Mouse (Mus musculus) lung, adult 18-20 months (tissue): ENCODE results near the gene Pnkp.

Source experiments
- DNase-seq, 2 experiments: peaks; one replicate each; pipeline ENCODE4 v3.0.0; 2022; ENCODE audit warnings: mixed read lengths in 2 of 2

The Pnkp gene

GRCm38 (mm10) chr7:44828706-44829105 is 28.2 kb upstream of the Pnkp start:
- DNase-seq: no peak

GRCm38 (mm10) chr7:44832763-44833162 is 24.2 kb upstream of the Pnkp start:
- DNase-seq: no peak

- peak; percentile 50 to 65 for DNase-seq
These were observed 21.4 kb upstream of the Pnkp start for GRCm38 (mm10) chr7:44835373-44836015.

GRCm38 (mm10) chr7:44836016-44836404 is 20.9 kb upstream of the Pnkp start:
- peak in 1 of 2 experiments; percentile 49 for DNase-seq

- DNase-seq: no peak
These were observed 20.4 kb upstream of the Pnkp start for GRCm38 (mm10) chr7:44836423-44837053.

- DNase-seq: no peak
These were observed 18.9 kb upstream of the Pnkp start for GRCm38 (mm10) chr7:44838073-44838472.

GRCm38 (mm10) chr7:44839171-44839490 is 17.8 kb upstream of the Pnkp start:
- DNase-seq: no peak

GRCm38 (mm10) chr7:44839491-44840191 is 17.3 kb upstream of the Pnkp start:
- peak; percentile 44 to 48 for DNase-seq

- no peak for DNase-seq
These were observed 16.5 kb upstream of the Pnkp start for GRCm38 (mm10) chr7:44840426-44840825.

- DNase-seq: no peak
These were observed 15.0 kb upstream of the Pnkp start for GRCm38 (mm10) chr7:44841825-44842463.

- DNase-seq: no peak
These were observed 11.9 kb upstream of the Pnkp start for GRCm38 (mm10) chr7:44845006-44845405.

- DNase-seq: no peak
These were observed 10.1 kb upstream of the Pnkp start for GRCm38 (mm10) chr7:44846804-44847203.

- DNase-seq: no peak
These were observed 9.2 kb upstream of the Pnkp start for GRCm38 (mm10) chr7:44847772-44848171.

- peak; percentile 100 for DNase-seq
These were observed 8.2 kb upstream of the Pnkp start, which contains the start of the genes Akt1s1 and Tbc1d17 for GRCm38 (mm10) chr7:44848561-44849415. Akt1s1 (plus strand) TSS chr7:44848991. Tbc1d17 (minus strand) TSS chr7:44849079.

- DNase-seq: peak; percentile 93 to 94
These were observed 7.4 kb upstream of the Pnkp start for GRCm38 (mm10) chr7:44849416-44850111.

- peak; percentile 72 to 78 for DNase-seq
These were observed 6.8 kb upstream of the Pnkp start for GRCm38 (mm10) chr7:44850146-44850545.

- no peak for DNase-seq
These were observed 5.9 kb upstream of the Pnkp start for GRCm38 (mm10) chr7:44850789-44851624.

- no peak for DNase-seq
These were observed 5.2 kb upstream of the Pnkp start for GRCm38 (mm10) chr7:44851625-44852234.

GRCm38 (mm10) chr7:44852259-44853027 is 4.5 kb upstream of the Pnkp start:
- no peak for DNase-seq

GRCm38 (mm10) chr7:44853065-44853464 is 3.9 kb upstream of the Pnkp start:
- no peak for DNase-seq
